Mouse (Mus musculus) spleen, adult 12 weeks (tissue): Measurements from ENCODE around the gene 1600002K03Rik.

ENCODE experiments used
- DNase-seq: peaks from one replicate; pipeline ENCODE4 v3.0.0; 2022; ENCODE audit warnings: low spot score

The 1600002K03Rik gene

DNA sequence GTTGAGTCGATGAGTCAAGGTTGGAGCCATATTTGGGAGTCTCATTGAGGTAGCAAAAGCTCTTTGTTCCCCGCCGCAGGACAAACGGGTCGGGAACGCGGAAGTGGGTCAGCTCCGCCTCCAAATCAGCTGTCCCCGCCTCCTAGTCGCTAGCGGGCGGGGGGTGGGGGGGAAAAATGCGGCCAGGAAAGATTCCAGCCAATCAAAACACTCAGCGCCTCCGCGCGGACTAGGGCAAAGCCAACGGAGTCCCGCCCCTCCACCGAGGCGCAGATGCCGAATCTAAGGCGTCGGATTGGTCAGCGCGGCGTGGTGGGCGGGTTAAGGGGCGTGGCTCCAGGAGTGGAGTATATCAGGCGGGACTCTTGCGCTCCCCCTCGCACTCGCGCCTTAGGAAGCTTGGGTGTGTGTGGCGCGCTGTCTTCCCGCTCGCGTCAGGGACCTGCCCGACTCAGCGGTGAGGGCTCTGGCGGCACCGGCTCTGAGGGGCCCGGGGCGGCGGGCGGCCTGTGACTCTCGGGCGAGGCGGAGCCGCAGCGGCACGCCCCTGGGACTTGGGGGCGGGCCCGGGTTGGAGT, 5.2 kb upstream of the 1600002K03Rik start:
- peak; percentile 99 for DNase-seq

DNA sequence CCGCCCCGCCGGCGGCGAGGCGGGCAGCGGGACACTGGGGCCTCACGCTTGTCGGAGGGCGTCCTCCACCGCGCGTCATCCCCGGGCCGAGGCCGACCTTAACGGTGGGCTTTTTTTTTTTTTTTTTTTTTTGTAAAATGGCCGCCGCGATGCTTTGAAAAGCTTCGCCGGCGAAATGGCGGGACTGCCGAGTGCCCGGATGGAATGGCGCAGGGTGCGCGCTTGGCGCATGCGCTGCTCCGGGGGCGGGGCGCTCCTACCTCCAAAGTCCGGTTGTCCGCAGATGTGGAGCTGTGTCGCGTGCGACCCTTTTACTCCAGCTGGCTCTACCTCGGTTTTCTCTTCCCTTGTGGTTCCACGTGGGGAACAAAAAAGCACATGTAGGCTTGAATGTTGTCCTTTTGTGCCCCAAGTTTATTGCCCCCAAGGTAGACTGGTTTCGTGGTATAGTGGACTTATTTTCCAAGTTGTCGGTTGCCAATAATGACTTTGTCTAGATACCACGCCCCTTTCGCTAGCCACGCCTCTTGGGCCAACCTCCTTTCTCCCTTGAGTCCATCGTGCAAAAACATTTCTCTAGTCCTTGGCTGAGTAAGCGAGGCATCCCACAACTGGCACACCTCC, 4.6 kb upstream of the 1600002K03Rik start:
- peak; percentile 91 for DNase-seq

DNA sequence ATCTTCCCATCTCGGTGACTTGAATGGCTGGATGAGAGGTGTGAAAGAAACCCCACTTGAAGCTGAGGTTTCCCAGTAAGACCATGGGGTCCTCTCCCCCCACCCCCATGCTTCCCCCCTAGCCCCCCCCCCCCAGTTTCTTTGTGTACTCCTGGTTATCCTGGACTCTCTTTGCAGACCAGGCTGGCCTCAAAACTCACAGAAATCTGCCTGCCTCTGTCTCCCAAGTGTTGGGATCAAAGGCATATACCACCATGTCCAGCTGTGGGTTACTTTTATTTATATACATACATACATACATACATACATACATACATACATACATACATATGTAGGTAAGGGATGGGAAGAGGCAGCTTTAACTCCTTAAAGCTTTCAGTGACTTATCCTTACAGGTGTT, 3.7 kb upstream of the 1600002K03Rik start:
- no peak for DNase-seq

DNA sequence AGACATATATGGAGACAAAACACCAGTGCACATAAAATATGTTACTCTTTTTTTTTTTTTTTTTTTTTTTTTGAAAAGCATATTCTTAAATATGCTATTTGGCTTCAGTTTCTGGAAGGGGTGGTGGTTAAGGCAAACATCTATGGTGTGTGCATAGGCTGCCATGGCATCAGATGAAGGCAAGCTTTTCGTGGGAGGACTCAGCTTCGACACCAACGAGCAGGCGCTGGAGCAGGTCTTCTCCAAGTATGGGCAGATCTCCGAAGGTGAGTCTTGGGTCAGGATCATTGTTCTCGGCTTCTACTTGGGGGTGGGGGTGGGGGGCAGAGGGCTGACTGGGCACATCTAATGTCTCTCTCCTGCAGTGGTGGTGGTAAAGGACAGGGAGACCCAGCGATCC, 3.1 kb upstream of the 1600002K03Rik start:
- DNase-seq, result no peak

DNA sequence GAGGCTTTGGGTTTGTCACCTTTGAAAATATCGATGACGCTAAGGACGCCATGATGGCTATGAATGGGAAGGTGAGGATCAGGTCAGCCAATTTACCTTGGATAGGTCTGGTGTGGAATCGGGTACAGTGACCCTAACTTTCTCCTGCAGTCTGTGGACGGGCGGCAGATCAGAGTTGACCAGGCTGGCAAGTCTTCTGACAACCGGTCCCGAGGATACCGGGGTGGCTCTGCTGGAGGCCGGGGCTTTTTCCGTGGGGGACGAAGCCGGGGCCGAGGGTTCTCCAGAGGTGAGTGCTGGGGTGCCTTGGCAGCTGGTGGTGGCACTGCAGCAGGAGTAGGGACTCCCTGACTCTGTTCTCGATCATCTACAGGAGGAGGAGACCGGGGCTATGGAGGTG, 2.7 kb upstream of the 1600002K03Rik start:
- DNase-seq, result no peak

DNA sequence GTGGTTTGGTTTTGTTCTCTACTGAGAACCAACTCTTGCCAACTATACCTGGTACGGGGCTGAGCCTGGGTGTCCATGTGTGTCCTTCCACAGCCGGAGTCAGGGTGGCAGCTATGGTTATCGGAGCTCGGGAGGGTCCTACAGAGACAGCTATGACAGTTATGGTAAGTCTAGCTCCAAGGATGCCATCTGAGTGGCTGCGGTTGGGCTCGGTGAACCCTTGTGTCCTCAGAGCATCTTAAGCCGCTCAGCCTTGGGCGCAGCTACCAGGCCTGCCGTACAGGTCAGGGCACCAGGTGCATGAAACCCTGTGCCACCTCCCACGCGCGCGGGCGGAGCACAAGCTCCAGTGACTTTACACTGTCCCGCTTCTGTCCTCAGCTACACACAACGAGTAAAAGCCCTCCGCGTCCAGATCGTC, 2.1 kb upstream of the 1600002K03Rik start:
- no peak for DNase-seq

DNA sequence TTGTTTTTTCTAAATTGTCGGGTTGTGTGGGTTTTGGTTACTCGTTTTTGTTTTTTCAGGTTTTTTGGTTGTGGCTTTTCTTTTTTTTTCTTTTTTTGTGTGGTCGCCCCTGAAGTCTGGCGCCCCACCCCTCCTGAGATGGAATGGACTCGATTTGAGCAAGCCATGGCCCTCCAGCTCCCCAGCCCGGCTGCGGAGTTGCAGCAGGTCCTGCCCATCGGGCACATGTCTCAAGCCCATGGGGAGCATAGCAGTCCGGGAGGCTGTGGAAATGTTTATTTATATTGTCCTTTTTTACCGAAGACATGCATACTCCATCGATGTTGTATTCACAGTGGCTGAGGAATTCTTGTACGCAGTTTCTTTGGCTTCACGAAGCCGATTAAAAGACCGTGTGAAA, 1.5 kb upstream of the 1600002K03Rik start:
- no peak for DNase-seq

DNA sequence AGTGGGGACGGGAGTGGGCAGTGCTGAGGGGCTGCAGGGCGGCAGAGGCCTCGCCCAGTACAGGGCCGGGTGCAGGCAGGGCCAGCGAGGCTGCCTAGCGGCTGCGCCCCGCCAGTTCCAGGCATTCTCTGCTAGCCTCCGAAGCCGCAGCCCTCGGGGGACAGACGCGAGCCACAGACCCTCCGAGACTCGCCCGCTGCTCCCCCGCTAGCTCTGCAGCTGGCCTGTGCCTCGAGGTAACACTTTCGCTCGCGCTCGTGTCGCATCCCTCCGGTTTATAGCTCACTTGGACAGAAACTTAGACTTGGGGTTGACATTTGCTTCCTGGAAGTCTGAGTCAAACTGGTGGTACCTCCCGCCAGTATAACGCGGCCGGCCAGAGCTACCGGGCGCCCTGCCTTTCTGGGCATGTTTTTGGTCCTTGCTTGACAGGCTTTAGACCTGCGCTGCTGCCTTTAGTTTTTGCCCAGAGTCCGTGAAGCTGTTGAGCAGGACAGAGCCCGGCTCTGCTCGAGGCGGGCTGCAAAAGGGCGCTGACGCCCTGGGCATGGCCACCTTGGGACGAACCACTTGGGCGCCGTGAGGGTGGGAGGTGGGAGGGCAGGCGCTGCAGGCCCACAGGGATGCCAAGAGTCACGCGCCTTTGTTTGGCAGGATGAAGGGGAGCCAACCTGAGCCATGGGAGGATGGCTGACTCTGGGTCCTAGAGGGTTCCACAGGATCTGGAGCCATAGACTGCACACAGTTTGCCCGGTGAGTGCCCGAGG, 801 bp upstream of the 1600002K03Rik start:
- no peak for DNase-seq

DNA sequence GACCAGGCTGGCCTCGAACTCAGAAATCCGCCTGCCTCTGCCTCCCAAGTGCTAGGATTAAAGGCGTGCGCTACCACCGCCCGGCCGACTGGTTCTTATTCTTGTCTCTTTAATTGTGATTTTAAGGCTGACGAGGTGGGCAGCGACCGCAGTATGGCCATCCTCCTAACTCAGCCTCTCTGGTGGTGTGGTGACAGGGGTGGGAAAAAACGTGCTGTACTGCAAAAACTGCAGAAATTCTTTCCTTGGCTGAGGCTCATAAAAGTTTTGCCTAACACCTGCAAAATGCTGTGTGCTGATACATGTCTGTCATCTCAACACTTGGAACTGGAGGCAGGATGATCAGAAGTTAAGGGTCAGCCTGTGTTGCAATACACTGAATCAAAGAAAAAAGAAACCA, 614 bp downstream of the 1600002K03Rik start:
- no peak for DNase-seq

DNA sequence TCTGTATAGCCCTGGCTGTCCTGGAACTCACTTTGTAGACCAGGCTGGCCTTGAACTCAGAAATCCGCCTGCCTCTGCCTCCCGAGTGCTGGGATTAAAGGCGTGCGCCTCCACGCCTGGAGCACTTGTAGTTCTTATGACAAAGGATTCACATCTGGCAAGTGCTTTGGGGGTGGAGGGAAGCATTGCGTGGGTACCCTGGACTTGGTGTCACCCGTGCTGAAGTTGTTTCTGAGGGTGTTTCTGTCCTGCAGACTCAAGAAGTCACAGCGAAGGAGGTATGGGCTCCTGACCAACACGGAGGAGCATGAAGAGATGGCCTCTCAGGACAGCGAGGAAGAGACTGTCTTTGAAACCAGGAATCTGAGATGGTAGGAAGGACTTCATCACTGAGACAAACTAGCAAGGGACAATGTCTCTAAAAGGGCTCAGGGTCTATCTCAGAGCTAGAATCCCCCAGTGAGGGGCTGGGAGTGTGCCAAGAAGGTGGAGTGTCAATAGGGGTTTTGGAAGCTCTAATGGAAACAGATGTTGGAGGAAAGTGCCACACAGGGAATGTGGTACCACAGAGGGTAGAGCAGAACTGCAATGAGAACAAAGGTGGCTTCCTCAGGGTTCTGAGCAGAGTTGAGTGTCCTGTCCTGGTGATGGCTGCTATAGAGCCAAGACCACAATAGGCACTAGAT, 1.4 kb downstream of the 1600002K03Rik start:
- no peak for DNase-seq

DNA sequence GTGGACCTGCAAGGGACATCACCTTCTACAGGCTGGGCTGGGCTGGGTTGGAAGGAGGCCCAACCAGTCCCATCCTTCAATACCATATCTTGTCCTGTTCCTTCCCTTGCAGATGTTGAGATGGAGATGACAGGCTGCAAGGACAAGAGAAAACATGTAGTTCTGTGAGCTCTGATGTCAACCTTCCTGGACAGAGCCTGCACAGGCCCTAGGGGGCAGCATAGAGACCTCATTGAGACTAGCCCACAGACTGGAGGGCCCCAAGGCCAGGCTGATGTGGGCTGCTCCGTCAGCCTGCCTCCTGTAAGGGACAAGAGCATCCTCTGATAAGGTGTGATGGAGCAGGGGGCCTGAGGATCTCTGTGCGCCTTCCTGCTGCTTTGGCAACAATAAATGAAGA, 2.0 kb downstream of the 1600002K03Rik start:
- DNase-seq, result peak; percentile 47

DNA sequence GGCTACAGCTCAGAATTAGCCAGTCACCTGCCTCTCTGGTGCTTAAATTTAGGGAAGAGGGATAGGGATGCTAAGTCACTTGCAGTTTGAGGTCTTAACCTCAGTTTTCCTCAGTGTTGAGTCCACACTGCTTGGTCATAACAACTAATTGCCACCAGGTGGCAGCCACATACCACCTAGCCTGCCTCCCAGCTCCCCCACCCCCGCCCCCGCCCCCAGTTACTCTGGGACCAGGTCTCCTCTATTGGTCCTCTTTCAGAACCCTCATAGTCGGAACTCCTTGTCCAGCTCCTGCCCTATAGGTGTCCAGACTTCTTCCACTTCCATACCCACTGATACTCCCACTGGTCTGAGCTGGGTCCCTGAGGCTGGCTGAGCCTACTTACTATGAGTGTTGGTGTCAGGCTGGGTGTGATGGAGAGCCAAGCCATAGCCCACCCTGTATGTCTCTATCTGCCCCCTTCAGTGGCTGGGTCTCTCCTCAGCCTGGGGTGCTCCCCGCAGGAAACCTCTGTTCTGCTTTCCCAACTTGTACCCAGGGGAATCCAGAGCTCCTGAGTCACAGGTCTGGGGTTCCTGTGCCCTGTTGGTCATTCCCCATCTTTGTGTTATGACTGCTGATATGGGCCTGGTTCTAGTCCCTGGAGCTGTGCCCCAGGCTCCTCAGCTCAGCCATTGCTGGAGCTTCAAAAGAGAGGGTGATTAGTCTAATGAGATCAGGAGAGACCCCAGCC, 3.0 kb downstream of the 1600002K03Rik start:
- DNase-seq, result no peak

DNA sequence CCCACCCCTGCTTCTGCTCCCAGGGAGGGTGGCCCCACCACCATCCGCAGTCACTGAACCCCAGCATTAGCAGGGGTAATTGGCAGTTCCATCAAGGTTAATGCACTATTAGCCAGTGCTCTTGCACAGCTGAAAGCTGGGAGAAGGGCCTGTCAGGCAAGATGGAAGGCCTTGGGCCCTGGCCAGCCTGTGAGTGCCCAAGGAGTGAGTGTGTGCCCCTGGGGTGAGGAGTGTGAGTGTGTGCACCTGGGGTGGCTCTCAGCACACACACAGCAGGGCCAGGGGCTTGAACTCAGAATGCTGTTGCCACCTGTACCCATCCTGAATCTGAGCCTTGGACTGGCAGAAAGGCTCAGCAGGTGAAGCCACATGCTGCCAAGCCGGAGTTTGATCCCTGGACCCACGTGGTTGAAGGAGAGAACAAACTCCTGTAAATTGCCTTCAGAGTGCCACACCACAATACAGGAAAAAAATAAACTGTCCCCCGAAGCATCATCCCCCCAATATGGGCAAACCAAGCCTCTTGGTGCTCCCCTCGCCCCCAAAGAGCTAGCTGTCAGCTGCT, 3.6 kb downstream of the 1600002K03Rik start:
- no peak for DNase-seq

DNA sequence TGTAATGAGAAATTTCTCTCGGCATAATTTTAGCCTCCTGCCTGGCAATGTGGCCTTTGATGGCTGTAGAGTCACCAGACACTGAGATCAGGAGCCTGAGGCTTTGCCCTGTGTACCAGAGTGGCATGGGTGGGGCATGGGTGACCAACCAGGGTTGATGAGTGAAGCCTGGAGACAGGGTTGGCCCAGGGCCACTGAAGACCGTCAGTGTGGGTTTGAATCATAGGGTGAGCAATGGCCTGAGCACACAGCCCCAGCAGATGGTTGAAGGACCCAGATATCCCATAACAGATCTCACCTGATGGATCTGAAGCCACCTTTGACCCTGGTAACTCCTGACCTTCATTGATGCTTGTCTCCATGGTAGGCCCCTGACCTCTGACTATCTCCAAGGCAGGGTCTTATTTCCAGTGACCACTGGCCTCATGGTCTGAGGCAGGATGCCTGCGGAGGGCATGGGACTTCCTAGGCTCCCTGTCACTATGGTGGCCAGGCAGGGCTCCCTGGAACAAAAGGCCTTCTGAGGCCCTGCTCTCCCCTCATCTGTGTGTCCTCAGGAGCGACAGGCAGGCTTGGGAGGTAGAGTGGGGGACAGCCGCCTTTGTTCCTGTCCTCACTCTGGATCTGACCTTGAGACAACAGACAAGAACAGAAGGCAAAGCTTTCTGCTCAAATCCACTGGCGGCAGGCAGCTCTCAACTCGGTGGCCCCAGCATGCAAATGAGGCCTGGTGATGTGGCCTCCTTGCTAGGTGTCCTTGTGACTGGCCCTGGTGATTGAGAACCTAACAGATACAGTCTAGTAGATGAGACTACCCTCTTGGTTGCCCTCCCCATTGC, 4.9 kb downstream of the 1600002K03Rik start:
- no peak for DNase-seq

DNA sequence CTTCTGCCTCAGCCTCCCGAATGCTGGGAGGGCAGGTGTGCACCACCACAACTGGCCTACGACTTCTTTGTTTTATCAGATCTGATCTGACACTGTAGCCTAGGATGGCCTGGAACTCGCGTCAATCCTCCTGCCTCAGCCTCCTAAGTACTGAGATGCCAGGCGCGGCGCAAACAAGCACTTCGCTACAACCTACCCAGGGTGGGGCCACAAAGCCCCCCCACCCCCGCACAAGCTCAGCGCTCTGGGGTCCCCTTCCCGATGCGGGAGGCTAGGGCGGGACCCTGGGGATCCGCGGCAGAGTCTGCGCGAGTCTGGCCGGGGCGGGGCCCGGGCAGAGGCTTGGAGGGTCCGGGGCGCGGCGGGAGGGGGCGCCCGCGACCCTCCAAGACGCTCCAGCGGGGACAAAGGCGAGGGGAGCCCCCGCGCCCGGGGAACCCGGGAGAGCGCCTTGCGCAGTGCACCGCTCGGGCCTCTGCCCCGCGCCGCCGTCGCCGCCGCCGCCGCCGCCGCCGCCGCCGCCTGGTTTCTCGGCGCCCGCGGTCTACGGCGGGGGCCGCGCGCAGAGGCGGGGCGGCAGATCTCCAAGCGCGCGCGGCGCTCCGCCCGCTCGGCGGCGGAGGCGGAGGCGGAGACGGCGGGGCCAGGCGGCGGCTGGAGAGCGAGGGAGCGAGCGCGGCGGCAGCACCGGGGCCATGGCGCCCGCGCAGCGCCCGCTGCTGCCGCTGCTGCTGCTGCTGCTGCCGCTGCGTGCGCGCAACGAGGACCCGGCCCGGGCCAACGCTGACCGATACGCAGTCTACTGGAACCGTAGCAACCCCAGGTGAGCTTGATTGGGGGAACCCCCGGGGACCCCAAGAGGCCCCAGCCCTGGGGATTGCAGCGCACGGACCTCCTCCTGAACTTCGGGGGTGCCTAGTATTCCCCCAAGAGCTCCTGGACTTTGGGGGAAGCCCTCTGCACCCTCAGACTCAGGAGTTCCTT, 6.6 kb downstream of the 1600002K03Rik start, which contains the start of gene Efna2:
Gene Efna2 (plus strand): TSS at position 415 of the 984 bp plus-strand sequence.
- no peak for DNase-seq

DNA sequence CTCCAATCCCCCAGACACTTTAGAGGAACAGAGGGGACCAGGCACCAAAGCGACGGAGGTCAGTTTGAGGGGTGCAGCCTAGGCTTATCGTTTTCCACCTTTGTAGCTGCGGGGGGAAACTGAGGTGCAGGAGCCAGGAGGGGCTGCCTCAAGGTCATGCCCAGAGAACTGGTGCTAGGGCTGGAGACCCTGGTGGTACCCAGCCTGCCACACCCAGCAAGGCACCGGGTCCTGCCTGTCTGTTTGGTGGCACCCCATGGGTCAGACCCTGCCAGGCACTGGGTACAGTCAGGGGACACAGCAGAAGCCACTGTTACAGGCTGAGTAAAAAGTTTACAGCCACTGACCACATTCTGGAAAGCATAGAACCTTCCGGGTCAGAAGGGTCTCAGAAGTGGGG, 7.5 kb downstream of the 1600002K03Rik start:
- DNase-seq, result no peak

DNA sequence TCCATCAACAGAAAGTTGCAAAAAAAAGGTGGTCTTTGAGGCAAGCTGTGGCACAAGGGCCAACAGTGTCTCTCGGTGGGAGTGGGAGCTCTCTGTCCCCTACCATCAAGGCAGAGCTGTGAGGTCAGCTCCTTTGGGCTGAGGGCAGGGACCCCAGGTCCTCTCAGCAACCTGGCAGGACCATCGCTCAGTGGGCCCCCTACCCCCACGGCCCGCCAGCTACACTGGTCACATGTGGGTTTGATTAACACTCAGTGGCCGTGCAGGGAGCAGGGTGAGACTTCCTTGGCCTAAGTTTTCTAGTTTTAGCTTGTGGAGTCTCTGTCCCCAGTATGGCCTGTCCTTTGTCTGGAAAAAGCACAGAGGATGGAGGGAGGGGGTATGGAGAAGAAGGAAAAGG, 8.1 kb downstream of the 1600002K03Rik start:
- DNase-seq, result no peak

DNA sequence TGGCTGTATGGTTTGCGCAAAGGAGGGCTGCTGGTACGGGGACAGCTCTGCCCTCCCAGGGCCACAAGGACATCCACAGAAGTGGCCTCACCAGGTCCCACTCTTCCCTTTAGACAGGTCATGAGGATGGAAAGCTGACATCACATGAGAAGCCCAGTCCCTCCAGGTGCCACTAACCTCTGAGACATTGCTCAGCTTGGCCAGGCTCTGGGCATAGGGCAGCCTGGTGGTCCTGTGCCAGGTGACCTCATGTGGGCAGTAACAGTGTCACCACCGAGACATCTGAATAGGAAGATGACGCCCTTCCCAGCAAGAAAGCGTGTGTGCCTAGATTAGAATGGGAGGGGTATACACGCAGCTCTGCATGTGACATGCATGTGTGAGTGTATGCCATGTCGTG, 9.8 kb downstream of the 1600002K03Rik start:
- DNase-seq, result no peak

DNA sequence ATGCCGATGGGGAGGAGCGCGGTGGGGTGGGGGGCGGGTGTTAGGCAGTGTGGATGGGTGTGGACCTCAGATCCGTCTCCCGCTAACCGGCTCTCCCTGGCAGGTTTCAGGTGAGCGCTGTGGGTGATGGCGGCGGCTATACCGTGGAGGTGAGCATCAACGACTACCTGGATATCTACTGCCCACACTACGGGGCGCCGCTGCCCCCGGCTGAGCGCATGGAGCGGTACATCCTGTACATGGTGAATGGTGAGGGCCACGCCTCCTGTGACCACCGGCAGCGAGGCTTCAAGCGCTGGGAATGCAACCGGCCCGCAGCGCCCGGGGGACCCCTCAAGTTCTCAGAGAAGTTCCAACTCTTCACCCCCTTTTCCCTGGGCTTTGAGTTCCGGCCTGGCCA, 13.9 kb downstream of the 1600002K03Rik start:
- DNase-seq, result no peak

DNA sequence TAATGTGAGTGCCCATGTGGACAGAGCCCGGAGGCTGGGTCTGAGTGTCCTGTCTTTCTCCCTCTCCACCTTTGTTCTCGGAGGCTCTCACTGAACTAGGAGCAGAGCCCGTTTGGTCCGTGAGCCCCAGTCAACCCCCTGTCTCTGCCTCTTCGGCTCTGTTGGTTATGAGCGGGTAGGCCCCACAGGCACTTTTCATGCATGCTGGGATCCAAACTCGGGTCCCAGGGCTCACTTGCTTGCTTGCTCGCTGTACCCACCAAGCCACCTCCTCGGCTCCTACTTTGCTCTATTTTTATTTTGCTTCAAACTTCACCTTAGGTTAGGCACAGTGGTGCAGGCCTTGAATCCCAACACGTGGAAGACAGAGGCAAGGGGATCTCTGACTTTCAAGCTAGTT, 15.0 kb downstream of the 1600002K03Rik start:
- no peak for DNase-seq
